Mouse (Mus musculus) heart, postnatal 0 days (tissue): ENCODE data around the gene Ermp1.

Experiments
- CTCF ChIP-seq: IDR thresholded peaks from 2 replicates; pipeline ENCODE4 v1.5.1; 2016; ENCODE audit warnings: antibody characterized with exemption, control low read depth, low read depth
- EP300 ChIP-seq: IDR thresholded peaks from 2 replicates; pipeline ENCODE4 v1.6.1; 2016; ENCODE audit warnings: antibody characterized with exemption, low read depth

- peak; percentile 88 for TF ChIP-seq CTCF
- no peak for TF ChIP-seq EP300
Observed at GRCm38 (mm10) chr19:29563258-29563779, 84.9 kb downstream of the Ermp1 start.
